Mouse (Mus musculus): ENCODE data around the gene Kcnj5. TPM values are rescaled to one million over a fixed set of nuclear protein-coding genes. Genes with fewer than 3 reads are reported as not detected.
A peak's percentile ranks its signal among the peaks of the same experiment; 100 is the strongest.

Gene Kcnj5
- polyA plus RNA-seq, 1 experiment from 2014 or later: 0.46 TPM

DNA sequence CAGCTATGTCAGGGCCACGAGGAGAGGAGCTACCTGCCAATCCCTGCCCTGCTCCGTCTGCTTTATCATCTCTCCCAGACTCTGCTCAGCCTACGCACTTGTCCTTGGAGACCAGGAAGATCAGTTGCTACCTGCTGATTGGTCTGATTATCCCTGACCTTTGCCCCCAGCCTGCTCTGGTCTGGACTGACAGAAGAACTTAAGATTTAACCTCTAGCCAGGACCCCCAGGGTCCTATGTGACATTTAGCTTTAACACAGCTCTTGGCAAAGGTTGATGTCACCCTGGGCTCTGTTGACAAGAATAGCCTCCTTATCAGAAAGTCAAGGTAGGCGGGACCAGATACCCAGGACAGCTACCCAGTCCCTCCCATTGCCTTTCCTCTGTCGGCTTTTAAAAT, 3.3 kb downstream of the Kcnj5 start:
- Histone ChIP-seq H3K36me3 (ENCODE audit: control insufficient read depth, insufficient read depth, low read length) (no peaks in the 10 kb centered on the region), H3K27me3 (ENCODE audit: control insufficient read depth, insufficient read depth, low read length) (peaks cover 39% of the 10 kb centered on the region), H3K9ac (ENCODE audit: low read length) (no peak overlapping the region), H3K4me2 (ENCODE audit: low read depth) (no peak overlapping the region), H3K4me1 (ENCODE audit: control insufficient read depth, insufficient read depth, low read length) (peaks cover 7% of the 10 kb centered on the region), H3K4me3 (ENCODE audit: low read depth, low read length) (no peak overlapping the region), H3K27ac (ENCODE audit: low read depth, low read length) (no peak overlapping the region), H3K9me3 (ENCODE audit: control insufficient read depth, low read length) (no peaks in the 10 kb centered on the region)
- 65% methylated on average over 5 of the region's 5 CpGs for WGBS
- ATAC-seq (ENCODE audit: insufficient read depth, low FRiP score, low TSS enrichment) (no peak), DNase-seq (ENCODE audit: low spot score) (no peak)

GRCm38 (mm10) chr9:32335389-32336150, 8.6 kb downstream of the Kcnj5 start:
- no peak overlapping the region for H3K27ac ChIP-seq (ENCODE audit: low read depth, low read length)
- H3K36me3 ChIP-seq (ENCODE audit: control insufficient read depth, insufficient read depth, low read length): no peaks in the 10 kb centered on the region
- no peak for ATAC-seq (ENCODE audit: insufficient read depth, low FRiP score, low TSS enrichment)
- no peaks in the 10 kb centered on the region for H3K4me1 ChIP-seq (ENCODE audit: control insufficient read depth, insufficient read depth, low read length)
- no peak overlapping the region for H3K9ac ChIP-seq (ENCODE audit: low read length)
- 84% methylated on average over 13 of the region's 13 CpGs for WGBS
- no peak overlapping the region for H3K4me2 ChIP-seq (ENCODE audit: low read depth)
- no peak overlapping the region for H3K4me3 ChIP-seq (ENCODE audit: low read depth, low read length)
- no peak for DNase-seq (ENCODE audit: low spot score)
- no peaks in the 10 kb centered on the region for H3K27me3 ChIP-seq (ENCODE audit: control insufficient read depth, insufficient read depth, low read length)
- H3K9me3 ChIP-seq (ENCODE audit: control insufficient read depth, low read length): no peaks in the 10 kb centered on the region

DNA sequence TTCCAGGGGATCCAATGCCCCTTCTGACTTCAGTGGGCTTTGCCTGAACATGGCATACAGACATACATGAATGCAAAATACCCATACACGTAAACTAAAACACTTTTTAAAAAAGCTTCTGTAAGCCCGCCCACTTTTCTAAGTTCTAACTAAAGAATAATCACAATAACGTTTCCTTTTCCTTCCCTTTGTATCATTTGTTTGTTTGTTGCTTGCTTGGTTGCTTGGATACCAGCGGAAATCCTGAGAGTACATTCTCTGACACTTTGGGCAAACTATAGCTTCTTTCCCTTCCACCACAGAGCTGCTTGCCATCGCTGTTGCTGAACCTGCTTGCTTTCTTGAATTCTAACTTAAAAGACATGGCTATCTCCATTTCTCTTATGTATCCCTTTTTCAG, 13.0 kb downstream of the Kcnj5 start:
- H3K4me3 ChIP-seq (ENCODE audit: low read depth, low read length): no peak overlapping the region
- no peaks in the 10 kb centered on the region for H3K27me3 ChIP-seq (ENCODE audit: control insufficient read depth, insufficient read depth, low read length)
- no peak overlapping the region for H3K4me2 ChIP-seq (ENCODE audit: low read depth)
- ATAC-seq (ENCODE audit: insufficient read depth, low FRiP score, low TSS enrichment): no peak
- no peak overlapping the region for H3K9ac ChIP-seq (ENCODE audit: low read length)
- no peaks in the 10 kb centered on the region for H3K36me3 ChIP-seq (ENCODE audit: control insufficient read depth, insufficient read depth, low read length)
- H3K9me3 ChIP-seq (ENCODE audit: control insufficient read depth, low read length): no peaks in the 10 kb centered on the region
- 88% methylated on average over 5 of the region's 5 CpGs for WGBS
- no peak for DNase-seq (ENCODE audit: low spot score)
- H3K4me1 ChIP-seq (ENCODE audit: control insufficient read depth, insufficient read depth, low read length): no peaks in the 10 kb centered on the region
- H3K27ac ChIP-seq (ENCODE audit: low read depth, low read length): no peak overlapping the region

GRCm38 (mm10) chr9:32328777-32329176, 15.4 kb downstream of the Kcnj5 start:
- Histone ChIP-seq H3K9ac (ENCODE audit: low read length) (no peak overlapping the region), H3K27me3 (ENCODE audit: control insufficient read depth, insufficient read depth, low read length) (no peaks in the 10 kb centered on the region), H3K36me3 (ENCODE audit: control insufficient read depth, insufficient read depth, low read length) (no peaks in the 10 kb centered on the region), H3K4me1 (ENCODE audit: control insufficient read depth, insufficient read depth, low read length) (no peaks in the 10 kb centered on the region), H3K4me3 (ENCODE audit: low read depth, low read length) (no peak overlapping the region), H3K9me3 (ENCODE audit: control insufficient read depth, low read length) (no peaks in the 10 kb centered on the region), H3K4me2 (ENCODE audit: low read depth) (no peak overlapping the region), H3K27ac (ENCODE audit: low read depth, low read length) (no peak overlapping the region)
- DNase-seq (ENCODE audit: low spot score) (no peak), ATAC-seq (ENCODE audit: insufficient read depth, low FRiP score, low TSS enrichment) (no peak)
- 92% methylated on average over 4 of the region's 4 CpGs for WGBS

GRCm38 (mm10) chr9:32323610-32324009, 20.5 kb downstream of the Kcnj5 start:
- Histone ChIP-seq H3K27ac (ENCODE audit: low read depth, low read length) (no peak overlapping the region), H3K9ac (ENCODE audit: low read length) (no peak overlapping the region), H3K36me3 (ENCODE audit: control insufficient read depth, insufficient read depth, low read length) (no peaks in the 10 kb centered on the region), H3K9me3 (ENCODE audit: control insufficient read depth, low read length) (no peaks in the 10 kb centered on the region), H3K4me3 (ENCODE audit: low read depth, low read length) (no peak overlapping the region), H3K4me2 (ENCODE audit: low read depth) (no peak overlapping the region), H3K4me1 (ENCODE audit: control insufficient read depth, insufficient read depth, low read length) (peaks cover 2% of the 10 kb centered on the region; the same call in 1 of the 2 replicates), H3K27me3 (ENCODE audit: control insufficient read depth, insufficient read depth, low read length) (no peaks in the 10 kb centered on the region)
- WGBS: 49% methylated on average over 7 of the region's 7 CpGs
- ATAC-seq (ENCODE audit: insufficient read depth, low FRiP score, low TSS enrichment) (no peak), DNase-seq (ENCODE audit: low spot score) (no peak)

- Histone ChIP-seq H3K4me3 (ENCODE audit: low read depth, low read length) (no peak overlapping the region), H3K9me3 (ENCODE audit: control insufficient read depth, low read length) (no peaks in the 10 kb centered on the region), H3K4me1 (ENCODE audit: control insufficient read depth, insufficient read depth, low read length) (peaks cover 2% of the 10 kb centered on the region; the same call in 1 of the 2 replicates), H3K36me3 (ENCODE audit: control insufficient read depth, insufficient read depth, low read length) (no peaks in the 10 kb centered on the region), H3K4me2 (ENCODE audit: low read depth) (no peak overlapping the region), H3K9ac (ENCODE audit: low read length) (no peak overlapping the region), H3K27ac (ENCODE audit: low read depth, low read length) (no peak overlapping the region), H3K27me3 (ENCODE audit: control insufficient read depth, insufficient read depth, low read length) (no peaks in the 10 kb centered on the region)
- 37% methylated on average over 3 of the region's 3 CpGs for WGBS
- DNase-seq (ENCODE audit: low spot score) (peak; percentile 27), ATAC-seq (ENCODE audit: insufficient read depth, low FRiP score, low TSS enrichment) (no peak)
Measured at GRCm38 (mm10) chr9:32320167-32320566, 24.0 kb downstream of the Kcnj5 start.

GRCm38 (mm10) chr9:32315999-32316398, 28.2 kb downstream of the Kcnj5 start:
- no peak for ATAC-seq (ENCODE audit: insufficient read depth, low FRiP score, low TSS enrichment)
- DNase-seq (ENCODE audit: low spot score): no peak
- 92% methylated on average over 3 of the region's 3 CpGs for WGBS
- no peaks in the 10 kb centered on the region for H3K9me3 ChIP-seq (ENCODE audit: control insufficient read depth, low read length)
- peaks cover 2% of the 10 kb centered on the region; the same call in 1 of the 2 replicates for H3K4me1 ChIP-seq (ENCODE audit: control insufficient read depth, insufficient read depth, low read length)
- H3K27ac ChIP-seq (ENCODE audit: low read depth, low read length): no peak overlapping the region
- no peaks in the 10 kb centered on the region for H3K27me3 ChIP-seq (ENCODE audit: control insufficient read depth, insufficient read depth, low read length)
- H3K4me3 ChIP-seq (ENCODE audit: low read depth, low read length): no peak overlapping the region
- H3K4me2 ChIP-seq (ENCODE audit: low read depth): no peak overlapping the region
- no peak overlapping the region for H3K9ac ChIP-seq (ENCODE audit: low read length)
- H3K36me3 ChIP-seq (ENCODE audit: control insufficient read depth, insufficient read depth, low read length): no peaks in the 10 kb centered on the region

DNA sequence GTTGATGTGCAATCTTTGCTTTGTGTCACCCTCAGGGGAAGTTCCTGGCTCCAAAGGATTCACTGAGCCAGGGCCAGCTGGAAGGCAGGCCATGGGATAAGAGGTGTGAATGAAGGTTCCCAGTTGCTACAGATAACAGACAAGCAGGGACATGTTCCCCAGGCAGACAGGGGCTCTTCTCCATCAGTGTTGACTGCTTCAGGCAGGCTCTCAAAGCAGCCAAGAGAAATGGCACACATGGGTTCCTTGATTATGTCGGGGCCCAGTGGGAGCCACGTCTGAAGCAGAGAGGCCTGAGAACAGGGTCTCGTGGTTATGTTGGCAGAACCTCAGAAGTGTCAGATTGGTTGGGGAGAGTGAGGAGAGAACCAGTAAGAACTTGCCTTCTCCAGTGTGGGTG, 30.1 kb downstream of the Kcnj5 start:
- WGBS: 79% methylated on average over 3 of the region's 3 CpGs
- ATAC-seq (ENCODE audit: insufficient read depth, low FRiP score, low TSS enrichment): no peak
- no peaks in the 10 kb centered on the region for H3K36me3 ChIP-seq (ENCODE audit: control insufficient read depth, insufficient read depth, low read length)

GRCm38 (mm10) chr9:32312208-32312607, 31.9 kb downstream of the Kcnj5 start:
- no peak for DNase-seq (ENCODE audit: low spot score)
- Histone ChIP-seq H3K36me3 (ENCODE audit: control insufficient read depth, insufficient read depth, low read length) (no peaks in the 10 kb centered on the region), H3K27ac (ENCODE audit: low read depth, low read length) (no peak overlapping the region), H3K4me2 (ENCODE audit: low read depth) (no peak overlapping the region), H3K9ac (ENCODE audit: low read length) (no peak overlapping the region), H3K4me3 (ENCODE audit: low read depth, low read length) (no peak overlapping the region), H3K9me3 (ENCODE audit: control insufficient read depth, low read length) (no peaks in the 10 kb centered on the region), H3K4me1 (ENCODE audit: control insufficient read depth, insufficient read depth, low read length) (no peaks in the 10 kb centered on the region), H3K27me3 (ENCODE audit: control insufficient read depth, insufficient read depth, low read length) (no peaks in the 10 kb centered on the region)
- 76% methylated on average over 4 of the region's 4 CpGs for WGBS
- ATAC-seq (ENCODE audit: insufficient read depth, low FRiP score, low TSS enrichment): no peak

More for the DNA sequence above, 30.1 kb downstream of the Kcnj5 start:
- Histone ChIP-seq H3K4me1 (ENCODE audit: control insufficient read depth, insufficient read depth, low read length) (no peaks in the 10 kb centered on the region), H3K4me2 (ENCODE audit: low read depth) (no peak overlapping the region), H3K9ac (ENCODE audit: low read length) (no peak overlapping the region), H3K27me3 (ENCODE audit: control insufficient read depth, insufficient read depth, low read length) (no peaks in the 10 kb centered on the region), H3K4me3 (ENCODE audit: low read depth, low read length) (no peak overlapping the region), H3K9me3 (ENCODE audit: control insufficient read depth, low read length) (no peaks in the 10 kb centered on the region), H3K27ac (ENCODE audit: low read depth, low read length) (no peak overlapping the region)
- DNase-seq (ENCODE audit: low spot score): no peak
